Mouse (Mus musculus) erythroblast, adult 5-6 weeks (primary cell): ENCODE results near the gene Atg7. TPM values are rescaled to one million over a fixed set of nuclear protein-coding genes. Genes with fewer than 3 reads are reported as not detected.
"Not testable (repeated sequence)": the region's sequence is repeated elsewhere in the genome, so short reads cannot be mapped to it uniquely, and the experiment has no call there.

Source experiments
- ATAC-seq: replicated peaks from 2 replicates; pipeline ENCODE4 v1.8.0; 2016; ENCODE audit warnings: moderate number of reproducible peaks, mild to moderate bottlenecking, moderate TSS enrichment, inconsistent platforms; ENCODE audit not compliant: poor library complexity, low FRiP score, severe bottlenecking
- total RNA-seq, 2 experiments: library from RNA; stranded (forward) in 1 of 2; stranded (reverse) in 1 of 2; fragments of 150-400 nt in 1 of 2; fragments of 200-764, 138-1000 nt in 1 of 2; gene quantifications; 2 replicates each; pipeline versions ENCODE4 v1.2.3 to v1.2.4; 2015 to 2017; ENCODE audit warnings: low replicate concordance in 2 of 2

The Atg7 gene
- total RNA-seq, 2 experiments from 2014 or later = 9.2 to 36.5 TPM

DNA sequence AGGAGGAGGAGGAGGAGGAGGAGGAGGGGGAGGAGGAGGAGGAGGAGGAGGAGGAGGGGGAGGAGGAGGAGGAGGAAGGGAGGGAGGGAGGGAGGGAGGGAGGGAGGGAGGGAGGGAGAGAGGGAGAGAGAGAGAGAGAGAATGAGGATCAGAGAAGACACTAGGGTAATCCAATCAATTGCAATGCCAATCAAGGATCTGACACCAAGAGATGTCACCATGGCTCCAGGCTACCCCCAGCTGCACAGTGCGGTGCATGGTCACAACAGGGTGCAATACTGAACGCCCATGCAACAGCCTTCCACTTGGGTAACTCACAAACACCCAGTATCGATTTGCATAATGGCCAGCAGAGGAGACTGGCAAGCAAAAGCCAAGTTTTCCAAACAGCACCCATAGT, 247.1 kb downstream of the Atg7 start:
- ATAC-seq = not testable (repeated sequence)

DNA sequence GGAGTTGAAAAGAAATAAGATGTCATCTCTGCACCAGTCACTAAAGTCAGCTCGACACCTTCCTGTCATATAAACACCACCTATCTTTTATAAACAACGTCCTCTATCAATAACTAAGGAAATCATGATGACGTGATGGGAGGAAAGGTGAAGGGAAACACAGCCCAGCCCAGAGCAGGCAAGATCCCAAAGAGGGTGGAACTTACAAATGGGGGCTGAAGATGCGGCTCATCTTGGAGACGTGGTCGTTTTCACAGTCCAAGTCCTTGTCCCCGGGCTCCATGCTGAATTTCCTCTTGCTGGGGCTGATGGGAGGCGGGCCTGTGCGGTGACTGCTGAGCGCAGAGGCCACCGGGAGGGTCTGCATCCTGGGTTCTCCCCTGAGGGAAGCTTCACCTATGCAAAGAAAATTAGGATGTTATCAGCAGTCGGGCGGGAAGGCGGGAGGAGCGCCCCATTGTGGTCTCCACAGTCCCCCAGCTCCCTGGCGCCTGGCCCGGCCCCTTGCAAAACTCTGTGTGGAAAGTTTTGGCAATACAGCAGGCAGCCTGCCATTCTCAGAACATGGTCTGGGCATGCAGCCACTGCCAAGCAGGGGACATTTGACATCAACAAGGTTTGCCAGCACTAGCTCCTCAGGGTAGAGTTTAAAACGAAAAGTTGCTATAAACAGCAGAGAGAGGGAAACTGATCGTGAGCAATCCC, 247.7 kb downstream of the Atg7 start:
- ATAC-seq = no peak

DNA sequence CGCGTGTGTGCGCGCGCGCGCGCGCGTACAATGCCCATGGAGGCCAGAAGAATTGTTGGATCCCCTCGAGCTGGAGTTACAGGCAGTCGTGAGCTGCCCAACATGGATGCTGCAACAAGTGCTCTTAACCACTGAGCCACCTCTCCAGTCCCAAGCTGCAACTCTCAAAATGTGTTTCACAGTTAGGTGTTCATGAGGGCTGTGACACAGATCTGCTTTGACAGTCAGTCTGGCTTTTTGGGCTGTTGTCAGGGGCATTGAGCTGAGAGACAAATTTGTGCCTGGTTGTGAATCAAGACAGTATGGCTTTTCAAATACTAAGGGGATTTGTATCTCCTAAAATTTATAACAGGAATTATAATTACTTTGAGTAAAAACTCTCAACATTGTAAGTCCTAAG, 248.4 kb downstream of the Atg7 start:
- no peak for ATAC-seq

DNA sequence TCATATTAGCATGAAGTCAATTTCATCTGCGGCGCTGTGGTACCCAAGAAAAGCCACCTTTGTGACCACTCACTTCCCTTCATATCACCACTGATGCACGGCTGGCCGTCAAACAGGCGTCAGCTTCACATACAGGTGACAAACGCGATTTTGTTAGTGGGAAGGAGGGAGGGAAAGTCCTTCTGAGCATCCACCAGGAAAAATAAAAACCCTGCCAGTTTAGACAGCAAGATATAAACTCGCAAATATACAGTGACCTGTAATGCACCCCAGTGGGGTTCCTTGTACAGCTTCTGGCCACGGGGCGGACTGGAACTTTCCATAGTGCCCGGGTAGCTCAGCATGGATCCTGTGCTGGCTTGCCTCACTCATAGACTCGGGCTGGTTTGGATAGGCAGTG, 248.9 kb downstream of the Atg7 start:
- ATAC-seq = no peak

DNA sequence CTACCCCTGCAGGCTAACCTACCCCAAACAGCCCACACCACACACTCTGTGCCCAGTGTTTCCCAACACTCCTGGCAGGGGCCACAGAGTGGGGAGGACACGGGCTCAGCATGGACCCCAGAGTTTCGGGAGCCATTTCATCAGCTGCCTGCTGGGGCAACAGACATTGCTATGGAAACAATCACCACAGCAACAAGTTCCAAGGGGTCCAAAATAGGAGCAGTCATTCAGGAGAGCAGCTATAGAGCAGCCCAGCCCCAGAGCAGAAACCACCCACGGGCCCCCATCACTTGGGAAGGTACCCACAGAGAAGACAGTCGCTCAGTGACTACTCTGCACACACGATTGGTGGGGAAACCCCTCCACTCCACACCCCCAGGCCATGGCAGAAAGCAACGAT, 249.5 kb downstream of the Atg7 start:
- no peak for ATAC-seq

DNA sequence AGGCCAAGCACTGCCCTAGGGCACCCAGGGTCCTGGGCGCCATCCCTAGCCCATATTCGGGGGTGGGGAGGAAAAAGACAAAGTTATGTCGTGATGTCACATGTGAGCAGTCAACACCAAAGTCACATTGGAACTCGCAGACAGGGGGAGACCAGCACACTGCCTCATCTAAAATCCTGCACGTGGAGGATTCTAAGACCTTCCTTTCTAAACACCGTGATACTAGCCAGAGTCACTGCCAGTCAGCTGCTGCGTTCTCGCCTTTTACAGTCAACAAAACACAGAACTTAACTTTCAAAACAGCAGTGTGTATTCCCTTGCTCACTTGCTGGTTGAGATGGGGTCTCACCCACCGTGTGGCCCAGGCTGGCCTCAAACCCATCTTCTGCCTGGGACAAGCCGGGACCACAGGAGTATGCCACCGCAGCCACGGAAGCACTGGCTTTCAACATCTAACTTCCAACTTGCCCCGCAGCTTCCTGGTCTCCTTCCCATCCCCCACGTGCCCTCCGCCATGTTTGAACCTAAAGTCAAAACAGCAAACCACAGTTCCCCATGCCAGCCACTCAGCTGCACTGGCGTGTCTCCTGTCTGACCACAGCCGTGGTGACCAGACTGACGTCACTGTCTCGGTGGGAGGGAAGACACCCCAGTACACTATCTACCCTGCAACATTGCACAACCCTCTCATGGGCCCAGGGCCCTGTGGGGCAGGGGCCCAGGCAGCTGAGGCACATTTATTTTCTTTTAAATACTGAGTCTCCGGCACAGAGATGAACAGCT, 250.7 kb downstream of the Atg7 start:
- ATAC-seq = peak; percentile 46; the same call in 1 of the 2 replicates

DNA sequence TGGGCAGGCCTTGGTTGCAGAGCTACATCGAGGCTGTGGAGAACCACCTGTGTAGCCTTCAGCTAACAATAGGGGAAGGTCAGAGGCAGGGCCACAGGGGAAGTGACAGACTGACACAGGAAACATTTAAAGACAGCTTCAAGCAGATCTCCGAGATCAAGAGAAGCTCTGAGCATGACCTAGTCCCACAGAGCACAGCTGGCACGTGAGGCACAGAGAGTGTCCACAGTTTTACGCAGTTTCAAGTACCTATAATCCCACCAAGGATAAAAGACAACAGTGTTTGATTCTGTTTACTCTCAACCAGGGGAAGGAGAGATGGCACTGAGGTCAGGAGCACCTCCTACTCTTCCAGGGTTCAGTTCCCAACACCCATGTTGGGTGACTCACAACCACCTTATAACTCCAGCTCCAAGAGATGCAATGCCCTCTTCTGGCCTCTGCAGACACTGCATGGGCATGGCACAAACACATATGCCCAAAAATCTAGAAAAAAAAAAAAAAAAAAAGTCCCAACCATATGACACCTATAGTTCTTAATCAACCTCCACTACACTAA, 251.7 kb downstream of the Atg7 start:
- ATAC-seq = no peak

DNA sequence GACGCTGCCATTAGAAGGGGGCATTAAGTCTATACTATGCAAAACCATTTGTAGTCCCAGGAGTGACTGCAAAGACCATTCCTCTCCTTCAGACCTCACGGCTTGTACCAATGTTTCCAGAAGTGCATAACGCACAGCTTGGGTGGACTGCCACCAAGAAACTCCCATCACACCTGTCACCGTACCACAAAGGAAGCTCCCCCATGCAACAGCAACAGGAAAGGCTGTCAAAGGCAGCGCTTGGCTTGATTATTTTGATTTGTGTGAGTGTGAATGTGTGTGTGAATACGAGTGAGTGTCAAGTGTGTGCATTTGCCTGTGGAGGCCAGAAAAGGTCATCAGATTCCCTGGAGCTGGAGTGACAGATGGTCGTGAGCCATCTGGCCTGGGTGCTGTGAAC, 252.3 kb downstream of the Atg7 start:
- ATAC-seq = no peak

DNA sequence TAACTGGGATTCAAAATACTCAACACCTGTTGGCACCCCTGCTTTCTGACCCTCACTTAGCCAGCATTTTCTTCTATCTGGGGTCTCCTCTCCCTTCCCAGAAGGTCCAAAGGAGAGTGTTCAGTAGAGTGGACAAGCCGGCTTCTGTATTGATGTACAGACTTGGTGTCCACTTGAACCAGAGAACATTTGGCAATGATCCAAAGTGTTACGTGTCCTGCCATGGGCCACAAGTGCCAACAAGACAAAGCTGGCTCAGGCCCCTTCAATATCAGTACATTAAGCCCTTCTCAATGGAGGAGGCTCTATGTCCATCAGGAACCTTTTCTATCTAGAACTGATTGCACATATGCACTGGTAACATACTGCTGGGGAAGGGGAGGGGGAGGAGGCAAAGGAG, 253.4 kb downstream of the Atg7 start:
- ATAC-seq = no peak

DNA sequence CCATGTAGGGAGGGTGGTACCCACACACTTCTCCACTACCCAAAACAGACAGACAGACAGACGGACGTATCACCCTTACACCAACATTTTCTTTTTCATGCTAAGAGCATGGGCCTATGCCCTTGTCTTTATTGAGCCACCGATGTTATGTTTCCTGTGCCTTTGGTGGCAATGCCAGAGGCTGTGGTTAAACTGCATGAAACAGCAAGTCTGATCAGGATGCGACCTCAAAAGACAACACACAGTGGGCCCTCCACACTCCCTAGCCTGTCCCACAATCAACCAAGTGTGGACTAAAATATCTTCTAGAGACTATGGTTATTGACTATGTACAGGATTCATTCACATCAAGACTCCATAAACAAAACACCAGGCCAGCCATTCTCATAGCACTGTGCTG, 256.1 kb downstream of the Atg7 start:
- ATAC-seq = no peak

DNA sequence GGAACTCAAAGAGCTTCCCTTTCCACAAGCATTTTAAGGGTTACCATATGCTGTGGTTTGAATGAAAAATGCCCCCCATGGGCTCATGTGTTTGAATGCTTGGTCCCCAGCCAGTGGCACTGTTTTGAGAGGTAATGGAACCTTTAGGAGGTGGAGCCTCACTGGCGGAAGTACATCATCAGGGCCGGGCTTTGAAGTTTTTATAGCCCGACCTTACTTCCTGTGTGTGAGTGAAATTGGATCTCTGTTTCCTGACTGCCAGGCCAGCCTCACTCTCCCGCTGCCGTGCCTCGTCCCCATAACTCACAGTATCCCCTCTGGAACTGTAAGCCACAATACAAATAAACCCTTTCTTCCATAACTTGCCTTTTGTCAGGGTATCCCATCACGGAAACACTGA, 256.8 kb downstream of the Atg7 start:
- ATAC-seq = no peak

DNA sequence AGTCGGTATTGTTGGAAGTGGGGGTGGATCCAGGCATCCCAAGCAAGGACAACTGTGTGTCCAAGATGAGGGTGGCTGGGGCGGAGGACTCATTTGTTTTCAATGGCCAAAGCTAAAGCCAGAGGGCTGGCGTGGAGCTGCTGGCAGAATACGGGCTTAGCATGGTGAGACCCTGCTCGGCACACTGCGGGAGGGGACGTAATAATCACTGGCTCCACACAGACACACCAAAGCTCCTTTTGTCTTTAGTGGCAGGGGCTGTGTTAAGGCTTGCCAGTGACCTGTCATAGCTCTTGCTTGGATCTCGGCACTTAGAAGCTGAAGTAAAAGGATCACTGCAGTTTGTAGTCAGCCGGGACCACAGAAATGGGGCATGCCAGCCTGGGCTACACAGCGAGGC, 257.3 kb downstream of the Atg7 start:
- ATAC-seq = no peak

DNA sequence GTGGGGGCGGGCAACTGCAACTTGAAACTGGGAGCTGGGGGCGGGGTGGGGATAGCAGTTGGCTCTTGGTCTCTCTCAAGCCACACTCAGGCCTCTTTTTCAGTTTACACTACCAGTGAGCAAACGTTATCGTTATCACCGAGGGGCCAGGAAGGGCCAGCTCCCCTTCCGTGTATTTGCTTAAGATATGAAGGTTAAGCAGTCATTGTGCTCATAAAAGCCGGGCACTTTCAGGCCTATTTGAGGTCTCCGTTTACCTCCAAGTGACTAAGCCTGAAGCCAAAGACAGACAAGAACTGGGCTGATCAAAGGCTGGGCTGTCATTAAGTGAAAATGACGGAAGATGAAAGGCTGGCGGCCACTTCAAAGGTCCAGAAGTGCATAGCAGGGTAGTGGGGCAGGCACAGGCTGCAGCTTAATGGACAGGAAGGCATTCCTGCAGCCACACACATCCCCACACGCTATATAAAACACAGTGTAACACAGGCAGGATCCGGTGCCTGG, 258.5 kb downstream of the Atg7 start:
- ATAC-seq = peak; percentile 65

DNA sequence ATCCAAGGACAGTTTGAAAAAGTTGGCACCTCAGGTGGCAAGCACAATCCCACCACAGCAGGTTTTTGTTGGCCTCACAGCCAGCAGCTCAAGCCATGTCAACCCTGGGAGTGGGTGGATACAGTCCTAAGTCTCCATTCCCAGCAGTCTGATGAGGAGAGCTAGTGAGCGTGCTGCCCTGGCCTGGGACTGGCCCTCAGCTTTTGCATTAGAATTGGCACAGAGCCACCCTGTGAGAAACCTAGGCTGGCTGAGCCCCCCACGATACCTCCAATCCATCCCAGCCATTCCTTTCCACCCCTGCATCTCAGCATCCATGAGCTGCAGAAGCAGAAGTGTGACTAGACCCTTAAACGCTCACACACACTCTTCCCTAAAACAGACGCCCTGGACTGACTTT, 259.0 kb downstream of the Atg7 start:
- ATAC-seq = 0 out of 2 replicates have a peak, but pooled peaks have one; percentile 33

DNA sequence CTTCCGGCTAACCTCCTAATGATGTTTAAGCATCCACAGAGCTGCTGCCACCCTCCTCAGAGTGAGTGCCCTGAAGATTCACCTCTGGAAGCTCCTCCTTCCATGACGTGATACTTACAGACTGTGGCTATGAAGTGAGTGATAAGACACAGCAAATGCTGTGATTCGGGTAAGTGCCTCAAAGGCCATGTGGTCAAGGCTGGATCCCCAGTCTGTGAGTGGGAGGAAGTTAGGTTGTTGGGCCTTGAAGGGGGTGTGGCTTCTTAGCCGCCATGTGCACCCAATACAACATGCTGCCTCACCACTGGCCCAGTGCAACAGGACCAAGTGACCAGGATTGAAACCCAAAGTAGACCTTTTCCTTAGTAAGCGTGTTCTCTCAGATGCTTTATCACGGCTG, 261.3 kb downstream of the Atg7 start:
- no peak for ATAC-seq

DNA sequence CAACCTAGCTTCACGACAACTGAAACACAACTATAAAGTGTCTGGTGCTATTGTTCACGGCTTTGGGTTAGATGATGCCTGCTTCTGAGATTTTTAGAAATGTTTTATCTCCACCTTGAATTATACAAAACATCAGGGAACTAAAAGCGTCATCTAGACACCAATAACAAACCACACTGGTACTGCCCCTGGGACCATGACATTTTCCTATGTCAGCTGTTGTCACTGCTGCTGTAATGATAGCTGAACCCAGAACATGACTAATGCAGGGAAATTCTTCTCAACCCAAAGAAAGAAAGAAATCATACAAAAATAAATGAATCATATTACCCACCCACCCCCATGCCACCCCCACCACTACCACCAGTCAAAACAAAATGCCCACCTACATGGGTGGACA, 261.9 kb downstream of the Atg7 start:
- ATAC-seq = no peak

DNA sequence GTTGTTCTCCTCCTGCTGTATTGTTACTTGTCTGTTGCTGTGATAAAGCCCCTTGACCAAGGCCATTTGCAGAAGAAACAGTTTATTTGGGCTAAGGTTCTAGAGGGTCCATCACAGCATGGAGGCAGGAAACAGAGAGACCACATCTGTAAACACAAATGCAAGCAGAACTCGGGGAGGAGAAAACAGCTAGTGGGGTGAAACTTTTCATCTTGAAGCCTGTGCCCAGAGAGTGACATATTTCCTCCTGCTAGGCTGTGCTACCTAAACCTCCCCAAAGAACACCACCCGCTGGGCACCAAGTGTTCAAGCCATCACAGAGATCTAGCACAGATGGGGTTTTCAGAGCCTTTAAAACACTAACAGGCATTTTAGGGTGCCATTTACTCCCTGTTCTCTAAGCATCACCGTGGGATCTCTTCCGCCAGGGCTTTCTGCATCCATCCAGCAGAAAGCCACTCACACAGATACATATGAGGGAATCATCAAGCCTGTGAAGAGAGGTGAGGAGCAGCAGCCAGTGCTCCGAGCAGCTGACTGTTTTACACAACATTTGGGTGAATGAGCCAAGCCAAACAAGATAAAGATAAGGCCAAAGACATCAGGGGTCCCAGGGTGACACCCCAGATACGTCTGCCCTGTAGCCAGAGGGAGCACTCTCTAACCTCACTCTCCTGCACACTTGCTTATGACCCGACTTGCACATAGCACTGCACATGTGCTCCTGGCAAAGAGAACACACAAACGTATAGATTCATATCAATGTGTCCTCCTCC, 262.5 kb downstream of the Atg7 start:
- no peak for ATAC-seq

DNA sequence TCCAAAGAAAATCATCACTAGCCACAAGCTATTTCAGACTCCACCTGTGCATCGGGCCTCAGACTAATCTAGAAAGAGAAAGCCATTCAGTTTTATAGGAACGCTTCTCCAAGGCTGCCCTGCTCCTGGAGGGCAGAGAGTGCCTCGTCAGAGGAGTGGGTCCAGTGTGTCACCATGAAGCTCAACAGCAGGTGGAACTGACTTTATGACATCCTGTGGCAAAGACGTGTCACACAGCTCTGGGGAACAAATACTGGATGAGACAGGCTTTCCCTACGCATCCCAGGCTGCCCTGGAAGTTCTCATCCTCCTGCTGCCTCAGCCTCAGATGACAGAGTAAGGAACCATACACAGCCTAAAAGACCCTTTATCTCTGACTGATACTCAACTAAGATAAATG, 263.3 kb downstream of the Atg7 start:
- ATAC-seq = no peak

DNA sequence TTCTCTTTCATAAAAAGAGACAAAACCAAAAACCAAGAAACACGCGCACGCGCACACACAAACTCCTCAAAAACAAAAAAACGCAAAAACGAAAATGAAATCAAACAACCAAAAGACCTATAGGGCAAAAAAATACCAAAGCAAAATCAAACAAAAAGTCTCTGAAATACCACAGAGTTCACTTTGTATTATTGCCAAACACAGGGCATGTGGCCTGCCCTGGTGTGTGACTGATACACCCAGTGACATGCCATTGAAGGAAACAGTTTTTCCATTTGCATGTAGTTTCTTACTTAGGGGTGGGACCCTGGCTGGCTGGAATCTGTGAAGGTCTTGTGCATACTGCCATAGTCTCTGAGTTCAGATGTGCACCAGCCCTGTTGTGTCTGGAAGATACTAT, 264.6 kb downstream of the Atg7 start:
- no peak for ATAC-seq

DNA sequence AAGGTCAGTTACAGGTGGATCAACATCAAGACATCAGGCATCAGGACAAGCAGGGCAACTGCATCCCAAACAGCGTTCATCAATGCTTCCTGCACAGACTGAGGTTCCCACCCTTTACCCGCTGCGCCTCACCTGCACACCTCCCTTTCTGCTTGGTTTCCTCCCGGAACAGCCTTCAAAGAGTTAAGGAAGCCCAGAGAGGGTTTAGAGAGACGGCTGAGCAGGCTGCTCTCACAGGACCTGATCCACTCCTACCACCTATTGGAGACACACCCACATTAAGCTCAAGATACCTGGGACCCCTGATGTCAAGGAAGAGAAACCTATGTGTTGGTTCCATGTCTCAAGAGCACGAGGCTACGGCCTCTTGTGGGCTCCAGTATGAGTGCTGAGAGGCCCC, 266.9 kb downstream of the Atg7 start:
- ATAC-seq = no peak
